Mouse (Mus musculus) hindbrain, embryonic 11.5 days (tissue): Measurements from ENCODE around the gene Panx3. TPM values are rescaled to one million over a fixed set of nuclear protein-coding genes. Genes with fewer than 3 reads are reported as not detected.

Source experiments
- ATAC-seq: fragments of 200-750 bp; cut with Nextera tagmentation; 2 replicates; pipeline ENCODE4 v1.8.0; 2017; ENCODE audit warnings: mild to moderate bottlenecking, moderate TSS enrichment, moderate library complexity; ENCODE audit not compliant: low FRiP score
- DNase-seq: peaks from one replicate; pipeline ENCODE4 v3.0.0-alpha.2; 2015; ENCODE audit warnings: low spot score
- H3K27ac ChIP-seq: fragments of 300-500 bp; sonication (generic); 2 replicates; pipeline ENCODE4 v1.5.1; 2014; ENCODE audit warnings: mild to moderate bottlenecking, low read depth, low read length
- H3K27me3 ChIP-seq: fragments of 300-500 bp; sonication (generic); 2 replicates; pipeline ENCODE4 v1.6.1; 2014; ENCODE audit warnings: mild to moderate bottlenecking, low read length, moderate library complexity, mixed read lengths; ENCODE audit not compliant: control insufficient read depth, insufficient read depth
- H3K36me3 ChIP-seq: fragments of 300-500 bp; sonication (generic); 2 replicates; pipeline ENCODE4 v1.6.1; 2014; ENCODE audit warnings: mild to moderate bottlenecking, low read length, moderate library complexity, mixed read lengths; ENCODE audit not compliant: control insufficient read depth, insufficient read depth
- H3K4me1 ChIP-seq: fragments of 300-500 bp; sonication (generic); replicated peaks from 2 replicates; pipeline ENCODE4 v1.6.1; 2014; ENCODE audit warnings: low read length, mixed read lengths; ENCODE audit not compliant: control insufficient read depth, insufficient read depth
- H3K4me2 ChIP-seq: fragments of 300-500 bp; sonication (generic); replicated peaks from 2 replicates; pipeline ENCODE4 v1.6.1; 2014; ENCODE audit warnings: mild to moderate bottlenecking, low read depth, low read length
- H3K4me3 ChIP-seq: fragments of 300-500 bp; sonication (generic); 2 replicates; pipeline ENCODE4 v1.5.1; 2014; ENCODE audit warnings: low read depth, low read length
- H3K9ac ChIP-seq: fragments of 300-500 bp; sonication (generic); 2 replicates; pipeline ENCODE4 v1.6.1; 2014; ENCODE audit warnings: low read depth, low read length
- H3K9me3 ChIP-seq: fragments of 300-500 bp; sonication (generic); 2 replicates; pipeline ENCODE4 v1.6.1; 2016; ENCODE audit warnings: low read length; ENCODE audit not compliant: control insufficient read depth
- WGBS: fragments of 180-500 bp; shearing (Covaris S2); extraction: QIAGEN DNeasy Blood & Tissue Kit; methylation state at CpG from one replicate; pipeline ENCODE4 v1.1.7; 2014; 5-methylcytosine and 5-hydroxymethylcytosine counted together
- polyA plus RNA-seq: library from polyadenylated mRNA; unstranded; fragments of >200 nt; fragmentation: Nextera tagmentation; extraction: Ambion mirVana; gene quantifications from 2 replicates; pipeline ENCODE4 v1.2.1, GENCODE M21; 2014

The Panx3 gene
- polyA plus RNA-seq, 1 experiment from 2014 or later: 0.28 TPM

DNA sequence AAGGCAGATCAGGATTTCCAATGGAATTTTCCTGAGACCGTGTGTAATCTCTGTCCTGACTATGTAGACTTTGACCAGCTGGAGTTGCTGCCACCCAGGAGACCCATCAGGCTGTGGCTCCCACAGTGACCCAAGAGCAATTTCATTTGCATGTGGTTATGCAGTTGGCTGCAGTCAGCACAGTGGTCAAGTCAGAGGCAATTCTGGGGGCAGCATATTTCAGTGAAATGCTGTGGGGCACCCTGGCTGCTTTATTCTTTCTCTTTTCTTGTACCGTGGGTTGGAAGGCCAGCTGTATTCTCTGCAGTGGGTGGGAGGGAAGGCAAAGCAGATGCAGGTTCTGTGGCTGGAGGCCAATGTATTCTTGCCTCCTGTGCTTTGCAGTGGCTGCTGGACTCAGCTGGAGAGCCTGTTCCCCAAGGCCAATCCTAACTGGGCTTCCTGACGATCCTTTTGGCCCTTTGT lies 42.9 kb downstream of the Panx3 start:
- peak overlapping the region; percentile 82 for H3K27ac ChIP-seq
- H3K9me3 ChIP-seq: no peaks in the 10 kb centered on the region
- H3K4me1 ChIP-seq: no peaks in the 10 kb centered on the region
- DNase-seq: peak; percentile 24
- no peaks in the 10 kb centered on the region for H3K36me3 ChIP-seq
- no peak overlapping the region; the same call in 1 of the 2 replicates for H3K9ac ChIP-seq
- no peaks in the 10 kb centered on the region for H3K27me3 ChIP-seq
- no peak overlapping the region for H3K4me2 ChIP-seq
- peak; percentile 78 for ATAC-seq
- WGBS: 9% methylated on average over 3 of the region's 3 CpGs
- H3K4me3 ChIP-seq: no peak overlapping the region

DNA sequence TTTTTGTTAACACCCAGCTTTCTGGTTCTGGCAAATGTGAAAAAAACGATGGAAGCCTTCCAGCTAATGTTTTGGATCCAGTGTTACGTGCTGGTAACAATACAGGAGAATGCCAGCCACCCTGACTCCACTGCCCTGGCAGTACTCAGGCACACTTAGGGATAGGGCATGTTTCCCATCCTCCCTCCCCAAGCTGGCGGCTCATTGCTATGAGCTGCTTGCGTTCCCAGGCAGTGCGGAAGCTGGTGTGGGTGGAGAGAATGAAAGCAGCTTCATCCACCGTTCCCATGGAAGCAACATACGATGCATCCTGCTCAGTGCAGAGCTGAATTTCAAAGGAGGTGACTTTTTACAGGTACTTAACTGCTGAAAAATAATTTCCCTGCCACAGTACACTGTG lies 43.4 kb downstream of the Panx3 start:
- ATAC-seq (peak; percentile 83), DNase-seq (peak; percentile 38)
- H3K4me2 ChIP-seq: 0 out of 2 replicates have a peak overlapping the region, but pooled peaks have one; percentile 17
- no peaks in the 10 kb centered on the region for H3K36me3 ChIP-seq
- H3K4me3 ChIP-seq: no peak overlapping the region
- no peaks in the 10 kb centered on the region for H3K4me1 ChIP-seq
- peak overlapping the region; percentile 31; the same call in 1 of the 2 replicates for H3K9ac ChIP-seq
- peak overlapping the region; percentile 82 for H3K27ac ChIP-seq
- H3K27me3 ChIP-seq: no peaks in the 10 kb centered on the region
- H3K9me3 ChIP-seq: no peaks in the 10 kb centered on the region
- WGBS: 19% methylated on average over 7 of the region's 7 CpGs

DNA sequence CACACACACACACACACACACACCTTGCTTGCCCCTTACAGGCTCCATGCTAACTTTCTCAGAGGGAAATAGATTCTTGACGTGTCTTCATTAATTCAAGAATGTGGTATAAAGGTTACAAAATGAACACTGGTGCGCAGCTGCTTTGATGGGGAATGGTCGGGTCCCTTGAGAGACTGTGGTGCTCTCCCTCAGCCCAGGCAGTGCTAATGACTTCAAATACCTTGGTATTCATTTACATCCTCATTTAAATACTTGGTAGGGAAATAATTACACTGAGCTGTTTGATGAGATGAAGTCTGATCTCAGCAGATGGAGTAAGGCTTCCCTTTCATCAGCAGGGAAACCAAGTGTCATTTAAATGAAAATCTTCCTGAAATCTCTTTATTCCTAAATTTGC lies 43.9 kb downstream of the Panx3 start:
- Histone ChIP-seq H3K36me3 (no peaks in the 10 kb centered on the region), H3K27ac (peak overlapping the region; percentile 82), H3K9ac (no peak overlapping the region), H3K27me3 (no peaks in the 10 kb centered on the region), H3K9me3 (no peaks in the 10 kb centered on the region), H3K4me3 (no peak overlapping the region), H3K4me2 (no peak overlapping the region), H3K4me1 (no peaks in the 10 kb centered on the region)
- ATAC-seq: peak; percentile 70; the same call in 1 of the 2 replicates
- 38% methylated on average over 3 of the region's 3 CpGs for WGBS
- DNase-seq: peak; percentile 29

DNA sequence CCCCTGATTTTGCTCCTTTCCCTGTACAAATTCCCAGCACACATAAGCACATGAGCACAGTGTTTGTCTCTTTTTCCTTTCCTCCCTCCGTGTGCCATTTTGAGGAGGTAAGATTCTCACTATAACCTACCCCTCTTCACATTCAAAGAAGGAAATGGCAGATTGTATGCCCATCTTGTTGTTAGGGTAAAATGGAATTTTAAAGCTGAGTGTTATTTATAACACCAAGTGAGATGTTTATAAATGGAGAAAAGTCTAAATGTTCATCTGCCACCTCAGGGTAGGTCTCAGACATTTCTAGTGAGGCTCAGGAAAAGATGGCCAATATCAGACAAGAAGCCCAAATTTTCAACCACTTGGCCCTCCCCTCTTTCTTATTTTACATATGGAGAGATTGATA lies 44.5 kb downstream of the Panx3 start:
- no peaks in the 10 kb centered on the region for H3K27me3 ChIP-seq
- DNase-seq: no peak
- H3K36me3 ChIP-seq: no peaks in the 10 kb centered on the region
- no peaks in the 10 kb centered on the region for H3K4me1 ChIP-seq
- H3K4me2 ChIP-seq: no peak overlapping the region
- H3K4me3 ChIP-seq: no peak overlapping the region
- 94% methylated on average over 1 of the region's 1 CpGs for WGBS
- no peak overlapping the region for H3K9ac ChIP-seq
- H3K9me3 ChIP-seq: no peaks in the 10 kb centered on the region
- ATAC-seq: no peak
- no peak overlapping the region for H3K27ac ChIP-seq

DNA sequence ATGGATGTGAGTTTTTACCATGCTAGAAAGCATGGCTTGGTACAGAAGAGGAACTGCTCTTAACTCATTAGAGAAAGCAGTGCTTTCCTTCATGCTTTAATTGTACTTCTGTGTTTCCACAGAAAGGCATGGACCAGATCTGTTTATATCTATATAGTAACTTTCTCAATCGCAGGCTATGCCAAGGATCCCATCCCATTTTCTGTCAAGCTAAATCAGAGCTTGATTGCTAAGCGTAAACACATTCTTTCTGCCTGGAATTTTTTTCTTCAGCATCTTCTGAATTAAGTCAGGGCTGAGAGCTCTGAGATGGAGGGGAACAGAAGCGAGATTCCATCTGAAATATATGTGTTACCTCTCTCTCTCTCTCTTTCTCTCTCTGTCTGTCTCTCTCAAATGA lies 45.1 kb downstream of the Panx3 start:
- no peak for ATAC-seq
- H3K36me3 ChIP-seq: no peaks in the 10 kb centered on the region
- WGBS: 82% methylated on average over 3 of the region's 3 CpGs

DNA sequence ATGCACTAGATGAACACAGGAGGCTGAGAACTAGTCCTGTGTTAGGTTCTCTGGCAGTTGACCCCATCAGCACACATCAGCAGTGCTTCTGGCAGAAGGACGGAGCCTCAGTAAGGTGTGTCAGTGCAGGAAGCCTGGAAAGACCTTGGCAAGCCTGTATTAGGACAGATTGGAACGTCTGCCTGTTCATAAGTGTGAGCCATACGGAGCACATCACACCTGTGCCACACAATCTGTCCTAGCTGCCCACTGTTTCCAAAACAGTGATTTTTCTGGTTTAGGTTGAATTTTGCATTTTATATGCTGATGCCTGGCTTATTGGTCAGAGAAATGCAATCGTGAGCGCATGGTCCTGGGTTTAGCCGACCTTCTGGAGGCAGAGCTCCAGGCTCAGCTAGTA lies 47.7 kb downstream of the Panx3 start:
- Histone ChIP-seq H3K36me3 (no peaks in the 10 kb centered on the region), H3K27me3 (no peaks in the 10 kb centered on the region), H3K9ac (no peak overlapping the region), H3K4me3 (no peak overlapping the region), H3K4me2 (no peak overlapping the region), H3K27ac (no peak overlapping the region), H3K4me1 (no peaks in the 10 kb centered on the region), H3K9me3 (no peaks in the 10 kb centered on the region)
- 87% methylated on average over 6 of the region's 6 CpGs for WGBS
- DNase-seq (no peak), ATAC-seq (no peak)

More for the DNA sequence above, 45.1 kb downstream of the Panx3 start:
- DNase-seq: no peak
- H3K27ac ChIP-seq: no peak overlapping the region
- no peak overlapping the region for H3K9ac ChIP-seq
- no peaks in the 10 kb centered on the region for H3K9me3 ChIP-seq
- no peak overlapping the region for H3K4me3 ChIP-seq
- H3K4me1 ChIP-seq: no peaks in the 10 kb centered on the region
- no peaks in the 10 kb centered on the region for H3K27me3 ChIP-seq
- no peak overlapping the region for H3K4me2 ChIP-seq

DNA sequence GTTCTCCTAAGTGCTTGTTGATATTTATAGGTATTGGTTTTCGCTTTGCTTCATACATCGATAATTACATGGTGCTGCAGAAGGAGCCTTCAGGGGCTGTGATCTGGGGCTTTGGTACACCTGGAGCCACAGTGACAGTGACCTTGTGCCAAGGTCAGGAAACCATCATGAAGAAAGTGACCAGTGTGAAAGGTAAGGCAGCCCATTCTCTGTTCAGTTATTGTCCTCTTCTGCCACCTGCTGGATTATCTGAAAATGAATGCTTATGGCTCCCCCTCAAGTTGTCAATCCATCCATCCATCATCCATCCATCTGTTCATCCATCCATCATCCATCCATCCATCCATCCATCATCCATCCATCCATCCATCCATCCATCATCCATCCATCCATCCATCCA lies 52.3 kb downstream of the Panx3 start:
- no peaks in the 10 kb centered on the region for H3K27me3 ChIP-seq
- H3K4me3 ChIP-seq: no peak overlapping the region
- H3K27ac ChIP-seq: no peak overlapping the region
- no peaks in the 10 kb centered on the region for H3K36me3 ChIP-seq
- H3K9me3 ChIP-seq: no peaks in the 10 kb centered on the region
- H3K9ac ChIP-seq: no peak overlapping the region
- H3K4me1 ChIP-seq: no peaks in the 10 kb centered on the region
- DNase-seq (peak; percentile 50), ATAC-seq (no peak)
- WGBS: 54% methylated on average over 2 of the region's 2 CpGs
- no peak overlapping the region for H3K4me2 ChIP-seq

DNA sequence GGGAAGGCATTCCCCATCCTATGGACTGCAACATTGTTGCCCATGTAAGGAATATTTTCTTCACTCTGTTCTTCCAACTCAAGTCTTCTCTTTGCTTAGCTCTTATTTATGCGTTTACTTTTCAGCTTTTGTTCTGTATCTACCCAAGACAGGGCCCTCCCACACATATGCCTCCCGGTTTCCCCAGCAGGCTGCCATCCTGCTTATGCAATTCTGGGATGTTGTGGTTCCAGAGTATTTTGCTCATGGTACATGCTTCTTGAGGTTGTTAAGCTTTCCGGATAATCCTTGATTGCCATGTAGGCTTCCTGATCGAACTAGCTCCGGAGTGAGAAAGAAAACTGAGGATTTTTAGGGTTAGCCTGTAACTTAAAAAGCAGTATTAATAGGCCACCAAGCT lies 53.8 kb downstream of the Panx3 start:
- WGBS: 77% methylated on average over 5 of the region's 5 CpGs
- H3K9ac ChIP-seq: no peak overlapping the region
- no peaks in the 10 kb centered on the region for H3K27me3 ChIP-seq
- no peak for DNase-seq
- H3K9me3 ChIP-seq: no peaks in the 10 kb centered on the region
- H3K4me1 ChIP-seq: no peaks in the 10 kb centered on the region
- no peak overlapping the region for H3K4me2 ChIP-seq
- no peak overlapping the region for H3K27ac ChIP-seq
- no peak for ATAC-seq
- H3K4me3 ChIP-seq: no peak overlapping the region
- H3K36me3 ChIP-seq: no peaks in the 10 kb centered on the region

DNA sequence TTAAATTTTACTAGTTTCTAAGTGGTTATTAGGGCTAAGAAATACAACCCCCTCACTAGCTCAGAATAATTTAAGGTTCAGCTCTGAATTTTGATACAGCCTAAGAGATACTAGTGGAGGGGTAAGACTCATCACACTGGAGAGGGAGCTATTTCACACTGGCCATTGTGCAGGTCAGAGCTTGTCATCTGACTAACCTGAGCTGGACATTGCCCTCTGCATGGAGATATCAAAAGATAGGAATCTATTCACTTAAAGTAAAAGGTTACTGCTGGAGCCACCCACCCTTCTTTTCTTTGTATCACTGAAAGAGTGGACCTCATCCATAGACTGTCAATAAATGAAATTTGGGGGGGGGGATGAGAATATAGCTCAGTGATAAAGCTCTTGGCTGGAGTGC lies 54.7 kb downstream of the Panx3 start:
- no peaks in the 10 kb centered on the region for H3K27me3 ChIP-seq
- no peaks in the 10 kb centered on the region for H3K9me3 ChIP-seq
- peak; percentile 13 for ATAC-seq
- no peak overlapping the region for H3K4me2 ChIP-seq
- no peak overlapping the region for H3K27ac ChIP-seq
- no peaks in the 10 kb centered on the region for H3K36me3 ChIP-seq
- no peaks in the 10 kb centered on the region for H3K4me1 ChIP-seq
- DNase-seq: no peak
- no peak overlapping the region for H3K9ac ChIP-seq
- H3K4me3 ChIP-seq: no peak overlapping the region
